In the genomic region with DNA sequence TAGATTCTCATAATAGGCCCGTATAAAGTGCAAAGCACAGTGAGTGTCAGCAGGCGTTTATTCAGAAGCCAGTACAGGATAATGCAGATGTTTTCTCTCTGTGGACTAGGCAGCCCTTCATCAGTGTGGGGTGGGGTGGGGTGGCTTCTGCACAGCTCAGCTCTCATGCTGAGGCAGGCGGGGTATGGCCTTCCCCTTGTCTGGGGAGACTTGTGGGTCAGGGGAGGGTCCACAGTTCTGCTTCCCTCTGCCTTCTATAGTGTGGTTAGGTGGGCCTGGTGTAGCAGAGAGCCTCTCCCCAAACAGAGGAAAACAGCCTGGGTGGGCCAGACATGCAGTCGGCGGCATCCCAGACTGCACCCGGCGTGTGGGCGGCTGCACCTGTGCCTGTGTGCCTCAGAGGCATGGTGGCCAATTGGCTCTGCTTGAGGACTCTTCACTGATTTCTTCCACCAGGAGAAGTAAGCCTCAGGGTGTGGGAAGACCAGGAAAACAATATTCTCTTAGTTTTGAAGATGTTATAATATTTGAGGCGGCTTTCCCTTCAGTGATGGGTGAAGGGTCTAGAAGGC, we compare ENCODE assay signal across 16 mouse cellular contexts. TPM values are rescaled to one million over a fixed set of nuclear protein-coding genes. Genes with fewer than 3 reads are reported as not detected.
DNase-seq lines count a peak whose midpoint lies in the region; ATAC-seq lines count a peak whose summit lies in the region.
"Had no signal": no experiment of that assay in that cellular context is flagged by ENCODE, and none has a peak within 500 bp of the region (broad histone marks: within the 10 kb centered on the region; RNA-seq: fewer than 3 reads in every experiment).

No protein-coding gene starts in this region.

- DNase-seq in heart, adult 11 months: peak; percentile 82
- no peak for DNase-seq in heart, postnatal 10 days
- peak; percentile 18 for DNase-seq in ZHBTc4 (ENCODE audit: low read depth, low spot score)
- peak; percentile 67 for DNase-seq in layer of hippocampus, adult 11-12 months (ENCODE audit: low spot score)
- DNase-seq in layer of hippocampus, postnatal 36 days: peak; percentile 51 to 57
- DNase-seq in lung, postnatal 14 days: no peak
- DNase-seq: B cell, adult 2 months; cerebellum, adult 11-12 months; forebrain, postnatal 0 days; kidney, adult 18-20 months; kidney, postnatal 36 days; liver, postnatal 0 days; lung, postnatal 36 days had no signal

- no peak for ATAC-seq in monocyte, adult 5-6 weeks (replicated peaks; ENCODE audit: insufficient number of reproducible peaks, low FRiP score, low TSS enrichment, poor library complexity, severe bottlenecking)
- ATAC-seq in granulocyte monocyte progenitor cell, adult 5-6 weeks (replicated peaks; ENCODE audit: poor library complexity, severe bottlenecking): no peak
- ATAC-seq: forebrain, postnatal 0 days; liver, postnatal 0 days; Patski had no signal

- intact Hi-C loops in heart, postnatal 10 days (cut with DNase I): no loop called here

RNA-seq across cellular contexts. Expression of gene Galnt12, which starts 32.5 kb away (rescaled TPM):
- total RNA-seq in heart, postnatal 10 days (2021): under 1 TPM; 0.62 to 0.96 TPM
- total RNA-seq in layer of hippocampus, postnatal 36 days (2021): 1 to 10 TPM; 1.2 TPM
- 4.6 to 9.7 TPM (median 5.0 TPM) in 3 replicates for total RNA-seq in monocyte, adult 5-6 weeks (2017)
- 1.7 TPM in 1 of 2 replicates, not detected in the other for total RNA-seq in granulocyte monocyte progenitor cell, adult 5-6 weeks (2014; fragmentation: Nextera tagmentation)
- total RNA-seq in granulocyte monocyte progenitor cell, adult 5-6 weeks (2017): 0.82 and 0.98 TPM in 2 replicates

Comparison
In these comparisons a context has a peak if more than half of its experiments do, and no peak if none do; other contexts are left out.
1. DNase-seq: peak in heart, adult 11 months (single experiment), ZHBTc4 (single experiment), layer of hippocampus, adult 11-12 months (single experiment) and layer of hippocampus, postnatal 36 days (2 of 2); none in heart, postnatal 10 days (0 of 2) and lung, postnatal 14 days (single experiment).